Mouse (Mus musculus) thymus, postnatal 14 days (tissue): ENCODE measurements at regions not wholly inside any gene's neighbourhood (a gene's known extent, or its start where the extent isn't known, plus 50 kb on each side); places are given as distances from the start of the nearest gene placed in this dataset.
A peak's percentile ranks its signal among the peaks of the same experiment; 100 is the strongest.

Experiments used
- DNase-seq: peaks from one replicate; pipeline ENCODE4 v3.0.0; 2021

DNA sequence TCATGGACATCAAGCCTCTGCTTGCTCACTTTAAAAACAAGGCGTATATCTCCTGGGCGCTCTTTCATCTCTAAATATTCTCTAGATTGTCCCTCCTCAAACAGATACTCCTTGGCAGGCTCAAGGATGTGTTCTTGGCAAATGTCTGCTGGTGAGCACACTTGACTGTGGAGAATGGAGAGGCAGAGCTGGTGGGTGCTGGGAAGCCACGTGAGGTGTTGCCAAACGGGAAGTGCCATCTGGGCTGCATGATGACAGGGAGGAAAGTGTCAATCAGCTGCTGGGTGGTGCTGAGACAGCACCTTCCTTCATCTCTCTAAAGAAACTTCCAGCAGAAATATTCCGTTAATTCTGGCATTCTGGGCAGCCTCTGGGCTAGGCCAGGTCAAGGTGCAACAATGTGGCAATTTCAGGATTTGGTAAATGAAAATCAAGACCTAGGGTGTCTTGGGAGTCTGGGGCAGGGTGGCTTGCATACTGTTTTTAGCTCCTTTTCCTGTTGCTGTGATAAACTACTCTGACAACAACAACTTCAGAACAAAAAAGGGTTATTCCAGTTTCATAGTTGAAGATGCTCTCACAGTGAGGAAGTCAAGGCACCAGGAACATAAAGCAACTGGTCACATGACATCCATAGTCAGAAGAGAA lies 208.6 kb downstream of the Rplp1 start:
- DNase-seq = peak; percentile 73

DNA sequence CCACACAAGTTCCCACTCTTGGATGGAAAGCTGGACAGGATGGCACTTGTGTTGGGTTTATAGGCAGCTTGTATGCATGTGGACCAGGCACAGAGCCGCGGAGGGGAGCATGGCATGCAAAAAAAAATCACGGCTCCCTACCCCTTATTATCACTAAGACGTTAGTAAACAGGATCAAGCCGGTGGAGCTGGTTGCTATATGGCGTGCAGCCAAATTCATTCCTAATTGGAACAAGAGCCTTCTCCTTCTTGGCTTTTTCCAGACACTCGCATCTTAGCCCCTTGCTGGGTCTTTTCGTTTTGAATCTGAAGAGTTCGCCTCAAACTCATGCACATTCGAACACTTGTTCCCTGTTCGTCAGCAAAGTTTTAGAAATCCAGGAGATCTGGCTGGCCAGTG lies 211.0 kb downstream of the Rplp1 start:
- no peak for DNase-seq

DNA sequence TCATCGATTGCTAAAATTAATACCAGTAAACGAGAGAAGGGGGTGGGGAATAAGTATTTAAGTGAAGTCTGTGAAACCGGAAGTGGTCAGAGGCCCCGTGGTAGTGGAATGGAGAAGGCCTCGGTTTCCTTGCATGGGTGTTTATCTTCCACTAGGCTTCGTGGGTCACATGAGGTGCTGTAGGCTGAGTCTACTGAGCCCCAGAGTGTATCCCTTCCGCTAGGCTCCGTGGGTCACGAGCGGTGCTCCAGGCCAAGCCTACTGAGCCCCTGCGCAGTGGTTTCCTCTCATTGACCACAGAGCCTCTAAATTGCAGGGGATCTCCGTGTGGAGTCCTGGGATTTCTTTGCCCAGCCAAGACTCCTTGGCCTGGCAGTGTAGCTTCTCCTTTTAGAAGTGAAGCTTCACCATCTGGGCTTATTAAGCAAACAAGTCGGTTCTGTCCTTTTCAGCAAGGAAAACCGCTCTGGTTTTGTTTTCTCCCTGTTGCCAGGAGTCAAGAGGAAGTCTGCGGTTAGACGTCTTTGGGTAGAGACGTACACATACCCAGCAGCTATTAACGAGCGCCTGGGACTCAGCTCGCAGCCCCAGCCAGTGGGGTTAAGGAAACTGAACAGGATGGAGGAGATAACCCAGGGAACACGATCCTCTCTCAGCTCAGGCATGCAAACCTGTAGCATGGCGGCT lies 211.9 kb downstream of the Rplp1 start:
- DNase-seq = peak; percentile 65

GRCm38 (mm10) chr9:61700576-61700975 lies 213.8 kb downstream of the Rplp1 start:
- DNase-seq = no peak

- DNase-seq = no peak
Observed at GRCm38 (mm10) chr9:61699618-61700017, 214.7 kb downstream of the Rplp1 start.

GRCm38 (mm10) chr9:61697959-61698358 lies 216.4 kb downstream of the Rplp1 start:
- DNase-seq = peak; percentile 91

DNA sequence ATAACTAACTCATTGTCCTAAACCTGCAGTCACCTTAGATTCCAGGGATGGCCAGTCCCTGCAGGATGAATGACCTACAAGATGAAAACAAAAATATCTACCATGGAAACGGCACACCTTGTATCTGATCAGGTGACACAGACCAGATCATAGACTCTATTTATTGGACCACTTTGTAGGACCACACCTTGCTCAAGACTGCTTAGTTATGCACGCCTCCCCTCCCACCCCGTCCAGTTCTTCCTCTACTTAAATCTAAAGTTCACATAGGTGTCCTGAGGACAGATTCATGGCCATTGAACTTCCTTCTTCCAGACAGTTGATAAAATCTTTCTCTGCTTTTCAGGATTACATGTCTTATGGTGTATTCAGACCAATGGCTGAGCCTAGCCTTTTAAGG lies 217.5 kb downstream of the Rplp1 start:
- DNase-seq = no peak

GRCm38 (mm10) chr9:61695821-61696220 lies 218.5 kb downstream of the Rplp1 start:
- DNase-seq = no peak

DNA sequence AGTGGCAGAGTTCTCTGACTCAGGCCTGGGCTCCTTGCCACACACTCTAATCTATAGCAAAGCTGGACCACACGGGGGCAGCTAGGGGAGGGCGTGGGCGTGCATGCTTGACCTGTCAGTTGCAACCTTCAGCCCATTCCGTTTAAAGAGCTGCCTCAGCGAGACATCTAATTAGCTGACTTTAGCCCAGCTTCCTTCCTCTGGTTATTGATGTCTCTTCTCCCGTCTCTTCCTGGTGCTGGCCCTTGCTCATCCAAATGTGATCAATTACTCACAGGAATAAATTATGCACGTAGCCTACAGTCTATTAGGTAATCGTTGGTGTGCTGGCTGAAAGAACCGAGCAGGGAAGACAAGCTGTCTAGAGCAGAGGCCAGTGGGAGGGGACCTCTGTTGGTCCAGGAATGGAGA lies 219.0 kb downstream of the Rplp1 start:
- DNase-seq = no peak

DNA sequence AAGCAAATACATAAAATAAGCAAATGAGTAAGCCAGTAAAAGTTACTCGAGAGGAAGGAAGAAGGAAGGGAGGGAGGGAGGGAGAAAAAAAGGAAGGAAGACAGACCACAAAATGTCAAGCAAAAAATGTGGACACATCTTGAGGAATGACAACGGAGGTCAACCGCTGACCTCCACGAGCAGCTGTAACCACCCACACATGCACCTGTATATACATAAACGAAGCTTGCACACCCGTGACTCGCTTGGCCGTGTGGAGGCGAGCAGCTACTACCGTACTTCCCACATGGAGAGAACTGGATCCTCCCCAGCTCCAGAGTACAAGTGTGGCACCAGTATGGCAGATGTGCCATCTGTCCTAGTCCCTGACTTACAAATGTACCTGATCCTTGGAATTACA lies 220.1 kb downstream of the Rplp1 start:
- DNase-seq = no peak

- no peak for DNase-seq
Observed at GRCm38 (mm10) chr9:61690786-61691185, 223.6 kb downstream of the Rplp1 start.

DNA sequence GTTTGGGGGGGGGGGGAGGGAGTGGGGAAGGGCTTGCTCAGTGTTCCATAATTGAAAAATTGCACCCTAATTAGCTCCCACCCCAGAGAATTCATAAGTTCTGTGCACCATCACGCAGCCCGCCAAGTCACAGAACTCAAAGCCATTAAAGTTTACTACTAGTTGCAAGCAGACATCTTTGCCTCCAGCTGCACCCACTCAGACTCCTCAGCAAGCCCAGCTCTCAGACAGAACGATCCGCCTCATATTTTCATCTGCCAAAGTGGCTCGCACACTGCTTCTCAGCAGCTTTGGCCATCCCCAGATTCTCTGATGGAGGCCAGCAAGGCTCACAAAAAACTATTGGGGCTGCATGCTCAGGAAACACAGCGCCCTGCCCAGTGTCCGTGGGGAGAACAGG lies 224.4 kb downstream of the Rplp1 start:
- no peak for DNase-seq

DNA sequence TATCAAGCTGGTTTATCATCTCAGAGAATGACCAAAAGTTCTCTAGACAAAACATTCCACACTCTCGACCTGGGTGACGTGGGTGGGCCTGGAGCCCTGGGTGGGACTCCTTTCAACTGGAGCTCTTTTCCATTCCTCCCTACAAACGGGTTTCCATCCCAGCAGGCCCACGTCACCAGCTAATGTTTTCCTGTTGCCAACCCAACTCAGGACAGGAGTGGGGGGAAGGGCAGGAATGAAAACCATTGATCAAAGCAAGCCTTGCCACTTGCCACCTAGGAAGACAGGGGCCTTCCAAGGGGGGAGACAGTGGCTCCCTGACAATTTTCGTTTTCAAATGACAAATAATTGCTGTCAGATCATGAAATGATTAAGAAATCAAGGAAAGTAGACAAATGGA lies 224.8 kb downstream of the Rplp1 start:
- DNase-seq = no peak

GRCm38 (mm10) chr9:61683557-61683956 lies 230.8 kb downstream of the Rplp1 start:
- no peak for DNase-seq

DNA sequence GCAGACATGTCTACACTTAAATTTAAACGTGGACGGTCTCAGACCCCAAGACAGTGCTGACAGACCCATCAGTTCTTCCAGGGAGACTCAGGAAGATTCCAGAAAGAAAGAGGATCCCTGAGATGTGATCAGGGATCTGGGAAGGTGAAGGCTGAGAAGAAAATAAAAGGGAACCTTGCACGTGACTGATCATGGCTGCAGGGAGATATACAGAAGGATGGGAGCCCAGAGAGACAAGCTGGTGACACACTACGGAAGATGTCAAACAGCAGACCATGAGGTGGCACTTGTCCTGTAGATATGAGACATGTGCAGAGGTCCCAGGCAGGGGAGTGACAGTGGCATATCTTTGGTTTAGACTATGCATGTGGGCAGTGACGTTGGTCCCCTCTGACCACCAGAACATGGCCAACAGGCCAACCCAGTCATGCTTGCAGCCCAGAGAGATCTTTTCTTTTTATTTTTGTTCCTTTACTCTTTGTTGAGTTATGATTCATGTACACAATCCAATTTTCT lies 231.5 kb downstream of the Rplp1 start:
- DNase-seq = no peak

DNA sequence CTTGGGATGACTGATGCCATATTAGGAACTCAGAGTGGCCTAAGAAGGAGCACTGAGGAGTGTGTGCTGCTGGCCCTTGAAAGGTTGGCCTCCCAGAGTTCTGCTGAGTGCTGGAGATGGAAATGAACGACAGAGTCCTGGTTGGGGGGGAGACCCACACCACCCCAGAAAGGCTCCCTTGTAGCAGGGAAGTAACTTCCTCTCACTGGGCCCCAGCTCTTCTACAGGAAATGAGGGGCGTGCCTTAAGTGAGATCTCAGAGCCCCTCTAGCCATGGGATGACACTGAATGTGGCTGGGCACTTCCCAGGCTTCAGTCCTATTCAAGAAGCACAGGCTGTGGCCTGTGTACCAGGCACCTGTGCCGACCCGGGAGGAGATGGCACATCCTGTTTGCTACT lies 232.0 kb downstream of the Rplp1 start:
- DNase-seq = peak; percentile 60

GRCm38 (mm10) chr9:61681406-61681805 lies 232.9 kb downstream of the Rplp1 start:
- no peak for DNase-seq

- DNase-seq = peak; percentile 76
Observed at GRCm38 (mm10) chr9:61680911-61681311, 233.4 kb downstream of the Rplp1 start.

- peak; percentile 64 for DNase-seq
Observed at GRCm38 (mm10) chr9:61679686-61680085, 234.7 kb downstream of the Rplp1 start.

DNA sequence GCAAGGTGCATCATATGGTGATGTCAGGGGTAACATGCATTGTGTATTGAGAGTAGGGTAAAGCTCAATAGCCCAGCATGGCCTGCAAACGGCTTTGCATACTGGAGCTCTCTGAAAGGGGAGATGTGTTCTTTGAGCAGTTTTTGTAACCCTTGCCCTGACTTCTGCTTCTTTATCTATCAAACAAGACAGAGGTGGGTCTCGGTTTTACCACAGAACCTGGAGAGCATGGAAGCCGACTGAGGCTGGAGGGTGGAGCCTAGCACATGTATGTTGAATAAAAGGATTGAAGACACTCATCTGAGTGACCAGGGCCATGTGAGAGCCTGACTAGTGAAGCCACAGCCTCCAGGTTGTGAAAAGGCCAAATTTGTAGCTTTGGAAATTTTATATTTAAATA lies 236.7 kb downstream of the Rplp1 start:
- no peak for DNase-seq

GRCm38 (mm10) chr9:61677037-61677436 lies 237.3 kb downstream of the Rplp1 start:
- DNase-seq = no peak

DNA sequence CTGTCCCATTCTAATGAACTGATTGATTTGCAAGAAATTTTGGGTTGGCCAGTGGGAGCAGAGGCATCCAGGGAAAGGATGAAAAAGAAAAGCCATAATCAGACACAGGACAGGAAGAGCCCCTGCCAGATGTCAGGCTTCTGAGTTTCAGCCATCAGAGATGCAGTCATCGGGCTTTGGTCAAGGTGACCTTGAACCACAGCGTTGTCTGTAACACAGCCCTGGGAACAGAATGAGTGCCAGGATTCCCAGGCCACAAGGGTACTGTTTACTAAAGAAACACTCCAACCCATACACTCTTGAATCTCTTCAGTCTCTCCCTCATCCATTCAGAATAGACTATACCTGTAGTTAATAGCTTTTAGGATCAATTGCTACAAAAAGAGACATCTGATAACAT lies 239.0 kb downstream of the Rplp1 start:
- DNase-seq = no peak

DNA sequence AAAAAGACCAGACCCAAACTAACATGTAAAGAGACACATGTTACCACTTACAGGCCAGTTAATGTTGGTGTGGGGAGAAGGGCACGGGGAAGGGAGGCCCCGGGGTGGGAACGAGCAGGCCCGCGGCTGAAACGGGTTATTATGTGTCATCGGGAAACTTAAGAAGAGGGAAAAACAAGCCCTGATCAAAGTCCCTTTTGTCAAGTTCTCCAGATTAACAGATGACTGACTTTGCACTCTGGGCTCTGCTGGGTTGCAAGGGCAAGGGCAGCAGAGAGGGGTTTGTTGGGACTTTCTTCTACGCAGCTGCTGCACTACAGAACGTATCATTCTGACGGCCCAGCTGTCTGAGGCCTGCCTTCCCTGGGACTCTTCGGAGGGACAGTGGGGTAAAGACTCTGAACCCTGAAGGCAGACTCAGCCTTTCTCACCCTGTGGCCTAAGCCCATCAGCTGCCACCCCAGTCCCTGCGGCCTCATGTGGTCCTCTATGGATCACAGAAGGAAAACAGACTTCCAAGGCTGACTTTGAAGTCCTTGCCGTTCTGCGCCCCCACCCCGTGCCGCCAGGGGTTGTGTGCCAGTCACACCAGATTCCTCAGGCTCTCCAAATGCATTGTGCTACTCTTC lies 240.7 kb downstream of the Rplp1 start:
- DNase-seq = no peak

- no peak for DNase-seq
Observed at GRCm38 (mm10) chr9:61670986-61671385, 243.4 kb downstream of the Rplp1 start.
